Mouse (Mus musculus) kidney, adult 2 months (tissue): ENCODE data around the gene Fam78a. TPM values are rescaled to one million over a fixed set of nuclear protein-coding genes. Genes with fewer than 3 reads are reported as not detected.
"Not testable (repeated sequence)": the region's sequence is repeated elsewhere in the genome, so short reads cannot be mapped to it uniquely, and the experiment has no call there.

ENCODE experiments used
- DNase-seq: peaks from one replicate; pipeline ENCODE4 v3.0.0; 2021
- H3K27ac ChIP-seq: fragments of 200-500 bp; 2 replicates; pipeline ENCODE4 v1.5.1; 2012; ENCODE audit warnings: low read depth, low read length, control low read depth, inconsistent platforms; ENCODE audit not compliant: insufficient read depth
- H3K27me3 ChIP-seq: fragments of 200-500 bp; replicated peaks from 2 replicates; pipeline ENCODE4 v1.6.1; 2012; ENCODE audit warnings: mild to moderate bottlenecking, moderate library complexity, low read length, inconsistent platforms; ENCODE audit not compliant: control insufficient read depth, insufficient read depth
- H3K36me3 ChIP-seq: fragments of 200-500 bp; 2 replicates; pipeline ENCODE4 v1.6.1; 2012; ENCODE audit warnings: mild to moderate bottlenecking, moderate library complexity, low read length, inconsistent platforms; ENCODE audit not compliant: control insufficient read depth, insufficient read depth
- H3K4me1 ChIP-seq: fragments of 200-500 bp; 2 replicates; pipeline ENCODE4 v1.6.1; 2011; ENCODE audit warnings: low read length; ENCODE audit not compliant: control insufficient read depth, insufficient read depth
- H3K4me3 ChIP-seq: fragments of 200-500 bp; 2 replicates; pipeline ENCODE4 v1.5.1; 2011; ENCODE audit warnings: mild to moderate bottlenecking, low read depth, low read length, control low read depth; ENCODE audit not compliant: insufficient read depth
- CTCF ChIP-seq: fragments of 200-500 bp; conservative IDR thresholded peaks from 2 replicates; pipeline ENCODE4 v1.5.1; 2011; ENCODE audit warnings: low read depth, mild to moderate bottlenecking, control low read depth, low read length, moderate library complexity, mixed read lengths; ENCODE audit not compliant: insufficient read depth, insufficient read length
- POLR2A ChIP-seq: fragments of 200-500 bp; IDR thresholded peaks from one replicate; pipeline ENCODE4 v1.6.1; 2011; ENCODE audit warnings: low read depth, low read length, control low read depth
- WGBS: fragments of 180-500 bp; shearing (Covaris S2); methylation state at CpG from one replicate; pipeline ENCODE4 v1.1.7; 2018; 5-methylcytosine and 5-hydroxymethylcytosine counted together
- polyA plus RNA-seq: library from polyadenylated mRNA; depleted of rRNA; stranded (reverse); fragments of >200 nt; gene quantifications from 2 replicates; pipeline ENCODE4 v1.2.3, GENCODE M21; 2012

The Fam78a gene
- polyA plus RNA-seq, 1 experiment = 4.9 TPM

DNA sequence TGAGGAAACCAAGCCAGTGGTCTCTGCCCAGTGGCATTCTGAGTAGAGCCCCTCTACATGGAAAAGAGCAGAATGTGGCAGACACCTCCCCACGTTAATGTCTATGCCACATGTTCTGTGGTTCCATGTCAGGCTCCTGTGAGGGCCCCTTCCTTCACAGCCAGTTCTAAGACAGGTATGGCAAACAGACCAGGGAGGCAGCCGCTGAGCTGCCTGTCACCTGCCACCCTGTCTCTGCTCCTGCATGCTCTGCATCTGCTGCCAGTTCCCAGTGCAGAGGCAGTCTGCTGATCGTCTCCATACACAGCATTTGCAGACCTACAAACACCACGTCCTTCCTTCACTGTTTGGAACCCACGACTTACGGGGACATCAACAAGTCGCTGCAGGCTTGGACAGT is 32.2 kb downstream of the Fam78a start:
- no peak for TF ChIP-seq CTCF
- no peak for DNase-seq
- Histone ChIP-seq H3K4me3 (no peak overlapping the region), H3K27ac (no peak overlapping the region), H3K4me1 (no peaks in the 10 kb centered on the region), H3K27me3 (no peaks in the 10 kb centered on the region), H3K36me3 (no peaks in the 10 kb centered on the region; the same call in 1 of the 2 replicates)
- WGBS = 94% methylated on average over 7 of the region's 7 CpGs

DNA sequence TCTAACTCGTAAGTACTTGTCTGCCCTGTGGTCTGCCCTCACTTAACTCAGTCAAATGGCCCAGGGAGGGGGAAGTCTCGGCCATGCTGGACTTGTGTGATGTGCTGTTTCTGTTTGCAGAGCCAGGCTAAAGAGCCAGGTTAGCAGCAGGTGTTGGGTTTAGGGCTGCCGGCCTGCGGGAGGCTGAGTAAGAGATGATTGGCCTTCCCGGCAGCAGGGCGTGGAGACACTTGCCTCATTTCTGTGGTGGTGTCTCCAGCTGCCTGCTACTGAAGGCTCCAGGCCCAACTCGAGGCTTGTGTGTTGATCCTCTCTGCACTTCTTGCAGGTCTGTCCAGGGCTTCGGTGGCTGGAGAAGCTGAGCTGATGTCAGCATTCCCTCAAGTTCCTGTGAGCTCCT is 32.9 kb downstream of the Fam78a start:
- Histone ChIP-seq H3K4me1 (no peaks in the 10 kb centered on the region), H3K27ac (no peak overlapping the region), H3K4me3 (no peak overlapping the region), H3K36me3 (no peaks in the 10 kb centered on the region; the same call in 1 of the 2 replicates), H3K27me3 (no peaks in the 10 kb centered on the region)
- 81% methylated on average over 8 of the region's 8 CpGs for WGBS
- no peak for TF ChIP-seq POLR2A
- no peak for TF ChIP-seq CTCF
- DNase-seq = no peak

DNA sequence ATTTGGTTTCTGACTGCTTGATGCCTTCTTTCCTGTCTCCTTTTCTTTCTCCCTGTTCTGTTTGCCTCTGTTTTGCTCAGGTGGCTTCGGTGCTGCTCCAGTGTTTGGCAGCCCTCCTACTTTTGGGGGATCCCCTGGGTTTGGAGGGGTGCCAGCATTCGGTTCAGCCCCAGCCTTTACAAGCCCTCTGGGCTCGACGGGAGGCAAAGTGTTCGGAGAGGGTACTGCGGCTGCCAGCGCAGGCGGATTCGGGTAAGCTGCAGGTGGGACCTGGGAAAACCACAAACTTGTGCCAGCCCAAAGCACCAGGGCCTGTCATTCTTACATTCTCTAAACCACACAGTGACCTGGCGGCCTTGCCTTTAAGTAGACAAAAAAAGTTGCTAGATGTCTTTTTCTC is 37.3 kb downstream of the Fam78a start:
- Histone ChIP-seq H3K4me1 (no peaks in the 10 kb centered on the region), H3K4me3 (no peak overlapping the region), H3K36me3 (no peaks in the 10 kb centered on the region; the same call in 1 of the 2 replicates), H3K27me3 (no peaks in the 10 kb centered on the region), H3K27ac (no peak overlapping the region)
- DNase-seq = no peak
- 82% methylated on average over 10 of the region's 10 CpGs for WGBS
- TF ChIP-seq CTCF (no peak), POLR2A (no peak)

DNA sequence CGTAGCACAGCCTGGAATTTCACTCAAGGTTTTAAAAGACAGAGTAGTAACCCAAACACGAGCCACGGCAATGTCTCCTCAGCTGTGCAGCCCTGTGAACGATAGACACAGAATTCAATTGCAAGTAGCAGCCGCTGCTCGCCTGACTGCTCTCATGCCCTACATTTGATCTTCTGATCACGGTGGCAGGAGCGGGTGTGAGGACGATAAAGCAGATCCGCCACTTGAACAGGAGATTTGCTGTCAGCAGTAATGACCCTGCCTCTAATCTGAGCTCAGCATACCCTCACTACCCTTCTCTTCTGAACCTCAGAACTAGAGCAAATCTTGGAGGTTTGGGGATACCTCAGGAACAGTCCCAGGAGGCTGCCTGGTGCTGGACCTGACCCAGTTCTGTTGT is 38.6 kb downstream of the Fam78a start:
- Histone ChIP-seq H3K27me3 (no peaks in the 10 kb centered on the region), H3K4me1 (no peaks in the 10 kb centered on the region), H3K36me3 (no peaks in the 10 kb centered on the region; the same call in 1 of the 2 replicates), H3K27ac (no peak overlapping the region), H3K4me3 (no peak overlapping the region)
- WGBS = 52% methylated on average over 10 of the region's 10 CpGs
- DNase-seq = no peak
- TF ChIP-seq POLR2A (no peak), CTCF (no peak)

DNA sequence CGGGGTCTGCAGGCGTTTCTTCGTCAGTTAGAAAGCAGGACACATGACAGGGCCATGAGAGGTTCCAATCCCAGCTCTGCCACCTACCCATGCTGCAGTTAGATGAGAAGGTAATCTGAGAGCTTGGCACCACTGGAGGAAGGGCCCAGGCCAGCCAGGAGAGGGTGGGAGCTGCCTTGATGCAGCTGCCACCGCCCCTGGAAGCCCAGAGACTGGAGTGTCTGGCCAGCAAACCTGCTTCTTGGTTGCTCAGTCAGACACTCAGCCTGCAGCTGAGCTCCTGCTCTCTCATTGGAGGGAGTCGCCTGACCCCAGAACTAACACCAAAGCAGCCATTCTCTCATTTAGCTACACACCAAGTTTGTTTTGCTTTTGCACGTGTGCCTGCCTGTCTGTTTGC is 39.3 kb downstream of the Fam78a start:
- no peak for TF ChIP-seq POLR2A
- no peak for TF ChIP-seq CTCF
- no peaks in the 10 kb centered on the region for H3K27me3 ChIP-seq
- WGBS = 66% methylated on average over 6 of the region's 6 CpGs
- H3K36me3 ChIP-seq = no peaks in the 10 kb centered on the region; the same call in 1 of the 2 replicates
- H3K4me3 ChIP-seq = no peak overlapping the region
- no peak for DNase-seq
- no peaks in the 10 kb centered on the region for H3K4me1 ChIP-seq
- no peak overlapping the region for H3K27ac ChIP-seq

DNA sequence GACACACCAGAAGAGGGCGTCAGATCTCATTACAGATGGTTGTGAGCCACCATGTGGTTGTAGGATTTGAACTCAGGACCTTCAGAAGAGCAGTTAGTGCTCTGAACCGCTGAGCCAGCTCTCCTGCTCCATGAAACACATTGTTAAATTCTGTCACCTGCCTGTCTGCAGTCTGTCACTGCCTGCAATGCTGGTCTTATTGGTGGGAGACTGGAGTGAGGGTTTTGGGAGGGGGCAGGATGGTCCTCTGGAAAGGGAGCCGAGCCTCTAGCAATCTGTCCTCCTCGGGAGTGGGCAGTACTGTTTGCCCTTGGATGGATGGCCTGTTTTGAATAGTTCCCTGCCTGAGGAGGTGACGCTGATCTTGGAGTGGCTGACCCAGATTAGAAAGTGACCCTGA is 40.8 kb downstream of the Fam78a start:
- no peak for DNase-seq
- H3K4me3 ChIP-seq = no peak overlapping the region
- H3K36me3 ChIP-seq = no peaks in the 10 kb centered on the region; the same call in 1 of the 2 replicates
- H3K4me1 ChIP-seq = no peaks in the 10 kb centered on the region
- whole genome bisulfite sequencing = 72% methylated on average over 5 of the region's 5 CpGs
- TF ChIP-seq POLR2A (no peak), CTCF (no peak)
- no peaks in the 10 kb centered on the region for H3K27me3 ChIP-seq
- no peak overlapping the region for H3K27ac ChIP-seq

DNA sequence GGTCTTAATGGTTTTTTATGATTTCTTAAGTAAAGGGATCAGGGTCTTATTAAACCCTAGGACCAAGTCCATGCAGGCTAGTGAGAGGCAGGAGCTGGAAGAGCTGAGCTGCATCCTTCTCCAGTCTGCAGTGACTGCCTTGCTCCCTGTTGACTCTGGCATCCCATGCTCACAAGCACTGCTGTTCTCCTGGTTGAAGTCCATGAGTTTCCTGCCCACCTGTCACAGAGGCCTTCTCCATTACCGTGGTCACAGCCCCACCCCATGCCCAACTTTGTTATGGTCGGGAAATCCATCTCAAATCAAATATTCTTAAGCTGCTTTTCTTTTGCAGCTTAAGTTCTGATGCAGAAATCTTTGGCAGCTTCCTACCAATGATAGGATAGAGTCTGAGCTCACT is 43.6 kb downstream of the Fam78a start:
- Histone ChIP-seq H3K27me3 (no peaks in the 10 kb centered on the region), H3K4me1 (no peaks in the 10 kb centered on the region), H3K27ac (no peak overlapping the region), H3K36me3 (no peaks in the 10 kb centered on the region), H3K4me3 (no peak overlapping the region)
- no peak for DNase-seq
- TF ChIP-seq POLR2A (no peak), CTCF (no peak)
- 87% methylated on average over 2 of the region's 2 CpGs for WGBS

DNA sequence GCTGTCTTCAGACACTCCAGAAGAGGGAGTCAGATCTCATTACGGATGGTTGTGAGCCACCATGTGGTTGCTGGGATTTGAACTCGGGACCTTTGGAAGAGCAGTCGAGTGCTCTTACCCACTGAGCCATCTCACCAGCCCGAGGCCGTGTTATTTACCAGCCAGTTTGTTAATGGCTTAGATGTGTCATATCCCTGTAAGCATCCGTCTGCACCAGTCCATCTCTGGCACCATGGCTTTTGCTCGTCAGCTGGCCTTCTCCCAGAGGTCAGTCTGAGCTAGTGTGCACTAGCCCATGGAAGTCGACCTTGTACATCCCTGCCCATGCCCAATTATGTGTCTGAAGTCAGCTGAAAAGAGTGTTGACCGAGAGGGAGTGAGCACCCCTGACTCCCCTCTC is 44.0 kb downstream of the Fam78a start:
- DNase-seq, H3K27ac ChIP-seq, H3K4me3 ChIP-seq, H3K27me3 ChIP-seq, H3K36me3 ChIP-seq, H3K4me1 ChIP-seq: not testable (repeated sequence)
- WGBS = 90% methylated on average over 9 of the region's 9 CpGs
